Mouse (Mus musculus): ENCODE results near the gene Heatr5b.
A peak's percentile ranks its signal among the peaks of the same experiment; 100 is the strongest.
"Not testable (repeated sequence)": the region's sequence is repeated elsewhere in the genome, so short reads cannot be mapped to it uniquely, and the experiment has no call there.

The Heatr5b gene

GRCm38 (mm10) chr17:78834856-78835835, at the start of gene Heatr5b, which contains the start of gene Gpatch11:
TSS of gene Heatr5b (minus strand) at chr17:78835364.
TSS of gene Gpatch11 (plus strand) at chr17:78835567.
- peak; percentile 95 to 100 for DNase-seq (ENCODE audit: low spot score in 2 of 2)

DNA sequence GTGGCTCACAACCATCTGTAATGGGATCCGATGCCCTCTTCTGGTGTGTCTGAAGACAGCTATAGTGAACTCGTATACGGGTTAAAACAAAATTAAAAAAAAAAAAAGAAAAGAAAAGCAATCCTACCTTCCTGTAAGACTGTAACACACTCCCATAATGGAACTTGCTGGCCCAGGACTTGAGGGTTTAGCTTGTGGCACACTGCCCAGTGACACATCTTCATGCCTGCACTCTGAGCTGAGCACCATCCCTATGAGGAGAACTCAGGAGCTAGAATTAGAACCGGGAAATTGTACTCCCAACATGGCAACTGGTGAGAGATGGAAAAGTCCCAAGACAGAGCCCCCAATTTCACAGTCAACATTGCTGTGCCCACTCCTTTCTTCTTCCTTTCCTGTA, 48.1 kb upstream of the Heatr5b start:
- no peak for DNase-seq (ENCODE audit: low spot score in 2 of 2)

DNA sequence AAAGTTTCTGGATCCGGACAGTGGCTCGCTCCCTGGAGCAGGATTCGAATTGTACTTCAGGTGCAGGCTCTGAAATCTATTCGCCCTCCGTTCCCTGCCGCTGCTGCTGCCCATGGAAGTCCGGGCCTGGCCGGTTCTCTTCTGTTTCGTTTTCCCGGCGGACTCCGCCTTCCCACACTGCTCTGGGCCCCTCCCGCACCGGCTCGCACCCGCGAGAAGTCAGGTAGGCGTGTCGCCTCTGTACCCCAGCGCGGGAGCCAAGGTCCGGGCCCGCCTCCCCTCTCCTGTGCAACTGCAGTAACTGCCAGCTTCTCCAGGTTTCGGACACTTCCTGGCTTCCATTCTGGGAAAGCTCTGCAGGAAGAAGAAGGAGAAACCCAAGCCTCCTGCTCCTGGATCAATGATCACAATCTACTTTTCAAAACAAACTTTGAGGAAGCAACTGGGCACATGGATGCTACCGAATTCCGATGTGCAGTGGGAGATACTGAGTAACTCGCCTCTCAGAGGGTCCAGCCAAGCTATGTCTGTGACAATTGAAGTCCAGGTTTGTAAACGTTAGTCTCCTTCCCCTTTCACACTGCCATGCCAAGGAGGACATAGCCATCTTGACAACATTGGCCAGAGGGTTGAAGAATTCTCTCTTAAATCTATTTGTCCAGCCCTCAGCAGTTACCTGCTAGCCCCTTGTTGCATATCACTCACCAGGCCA, 47.4 kb upstream of the Heatr5b start, which contains the start of gene Eif2ak2:
Gene Eif2ak2, minus strand, starts transcription at position 173 of the 712 bp plus-strand sequence.
- peak; percentile 74 to 86 for DNase-seq (ENCODE audit: low spot score in 2 of 2)

- peak; percentile 12 to 28 for DNase-seq (ENCODE audit: low spot score in 2 of 2)
These were observed 46.7 kb upstream of the Heatr5b start for GRCm38 (mm10) chr17:78881878-78882304.

DNA sequence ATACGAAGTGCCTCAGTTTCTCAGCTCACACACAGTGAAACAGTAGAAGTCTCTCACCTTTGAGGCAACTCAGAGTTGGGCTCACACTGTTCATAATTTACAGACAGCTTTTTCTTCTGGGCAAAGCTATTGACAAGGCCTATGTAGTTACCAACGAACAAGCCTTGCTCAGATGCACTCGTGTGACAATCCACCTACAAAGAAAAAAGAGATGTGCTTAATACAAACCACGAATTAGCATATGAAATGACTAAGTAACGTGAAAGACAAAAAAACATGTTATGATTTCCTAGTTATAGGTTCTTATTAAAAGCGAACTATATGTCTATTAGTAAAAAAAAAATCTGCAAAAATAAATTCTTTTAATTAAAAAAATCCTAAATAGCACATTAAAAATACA, 38.7 kb upstream of the Heatr5b start:
- no peak for DNase-seq (ENCODE audit: low spot score in 2 of 2)

- no peak for DNase-seq (ENCODE audit: low spot score in 2 of 2)
These were observed 21.1 kb upstream of the Heatr5b start for GRCm38 (mm10) chr17:78856243-78856642.

- DNase-seq (ENCODE audit: low spot score in 2 of 2), result no peak
These were observed 7.2 kb upstream of the Heatr5b start for GRCm38 (mm10) chr17:78842271-78842928.

GRCm38 (mm10) chr17:78836056-78836455, 892 bp upstream of the Heatr5b start:
- no peak for DNase-seq (ENCODE audit: low spot score in 2 of 2)

DNA sequence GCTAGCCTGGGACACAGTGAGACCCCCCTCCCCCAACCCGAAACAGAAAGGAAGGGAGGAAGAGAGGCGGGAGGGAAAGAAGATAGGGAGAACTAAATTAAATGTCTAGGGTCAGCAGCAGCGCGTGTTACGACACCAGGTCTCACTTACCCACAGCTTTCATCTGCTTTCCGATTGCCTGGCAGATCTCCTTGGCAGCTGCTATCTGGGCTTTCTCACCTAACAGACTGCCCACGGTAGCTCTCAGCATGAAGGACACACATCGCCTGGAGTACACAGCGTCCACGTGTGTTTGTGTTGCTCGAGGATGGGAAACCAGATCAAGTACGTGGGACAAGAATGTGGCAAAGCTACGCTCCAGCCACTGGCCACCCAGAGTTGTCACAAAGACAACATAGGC, 10.8 kb downstream of the Heatr5b start:
- DNase-seq (ENCODE audit: low spot score in 2 of 2), result no peak

DNA sequence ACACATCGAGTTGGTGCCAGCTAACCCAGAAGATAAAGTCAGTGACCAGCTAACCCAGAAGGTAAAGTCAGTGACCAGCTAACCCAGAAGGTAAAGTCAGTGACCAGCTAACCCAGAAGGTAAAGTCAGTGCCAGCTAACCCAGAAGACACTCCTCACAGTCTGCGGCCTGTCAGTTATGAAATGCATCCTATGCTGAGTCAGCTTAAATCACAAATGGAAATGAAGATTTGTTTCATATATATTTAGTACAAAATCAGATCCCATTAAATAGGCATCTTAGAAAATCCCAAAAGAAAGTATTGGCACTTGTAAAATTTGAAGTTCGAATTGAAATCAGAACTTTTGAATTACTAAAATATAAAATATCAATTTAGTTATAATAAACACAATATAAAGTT, 25.6 kb downstream of the Heatr5b start:
- DNase-seq (ENCODE audit: low spot score in 2 of 2), result no peak

- no peak for DNase-seq (ENCODE audit: low spot score in 2 of 2)
These were observed 26.1 kb downstream of the Heatr5b start for GRCm38 (mm10) chr17:78809019-78809418.

DNA sequence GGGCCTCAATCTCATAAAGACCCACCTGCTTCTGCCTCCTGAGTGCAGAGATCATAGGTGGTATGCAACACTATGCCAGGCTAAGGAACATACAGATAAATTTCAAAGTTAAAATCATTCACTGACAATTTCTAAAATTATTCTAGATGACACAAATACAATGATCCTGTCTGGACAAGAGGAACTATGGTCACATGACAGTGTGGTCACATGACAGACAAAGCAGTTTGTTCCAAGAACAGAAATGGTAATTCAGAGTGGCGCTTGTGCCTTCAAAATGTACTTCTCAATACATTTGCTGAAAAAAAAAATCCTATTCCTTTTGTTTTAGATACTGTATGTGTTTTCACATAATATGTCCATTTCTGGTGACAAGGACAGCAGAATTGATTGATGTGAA, 37.9 kb downstream of the Heatr5b start:
- no peak for DNase-seq (ENCODE audit: low spot score in 2 of 2)

DNA sequence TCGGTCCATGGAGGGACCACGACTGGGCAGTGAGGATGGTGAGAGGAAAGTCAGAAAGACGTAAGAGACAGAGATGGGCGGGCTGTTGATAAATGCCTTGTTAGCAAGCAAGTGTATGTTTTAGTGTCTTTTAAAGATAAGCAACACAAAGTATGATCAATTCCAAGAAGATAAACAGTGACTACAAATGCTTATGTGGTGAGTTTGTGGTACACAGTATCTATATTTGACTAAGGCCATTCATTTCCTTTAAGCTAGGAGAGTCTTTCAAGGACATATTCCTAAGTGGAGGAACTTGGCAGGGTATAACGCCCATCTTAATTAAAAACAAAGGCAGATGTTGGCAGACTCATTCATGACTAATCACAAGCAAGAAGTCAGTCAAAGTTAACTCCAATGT, 40.8 kb downstream of the Heatr5b start:
- DNase-seq (ENCODE audit: low spot score in 2 of 2), result no peak

DNA sequence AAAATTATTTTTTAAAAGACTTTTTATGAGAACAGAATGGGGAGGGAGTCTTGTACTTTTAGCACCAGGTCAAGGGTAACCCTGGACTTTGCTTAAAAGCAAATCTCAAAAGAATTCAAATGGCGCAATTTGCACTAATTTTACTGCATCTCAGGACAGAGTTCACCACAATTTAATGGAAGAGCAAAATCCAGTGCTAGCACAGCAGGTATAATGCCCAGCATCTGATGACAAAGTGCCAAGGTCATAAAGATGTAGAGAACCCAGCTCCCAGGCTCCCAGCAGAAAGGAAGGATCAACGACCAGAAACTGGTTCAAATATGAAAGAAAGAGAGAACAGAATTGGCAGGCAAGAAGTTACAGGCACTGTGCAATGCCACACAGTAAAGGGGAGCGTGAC, 43.0 kb downstream of the Heatr5b start:
- no peak for DNase-seq (ENCODE audit: low spot score in 2 of 2)

- no peak for DNase-seq (ENCODE audit: low spot score in 2 of 2)
These were observed 43.5 kb downstream of the Heatr5b start for GRCm38 (mm10) chr17:78791690-78792070.

DNA sequence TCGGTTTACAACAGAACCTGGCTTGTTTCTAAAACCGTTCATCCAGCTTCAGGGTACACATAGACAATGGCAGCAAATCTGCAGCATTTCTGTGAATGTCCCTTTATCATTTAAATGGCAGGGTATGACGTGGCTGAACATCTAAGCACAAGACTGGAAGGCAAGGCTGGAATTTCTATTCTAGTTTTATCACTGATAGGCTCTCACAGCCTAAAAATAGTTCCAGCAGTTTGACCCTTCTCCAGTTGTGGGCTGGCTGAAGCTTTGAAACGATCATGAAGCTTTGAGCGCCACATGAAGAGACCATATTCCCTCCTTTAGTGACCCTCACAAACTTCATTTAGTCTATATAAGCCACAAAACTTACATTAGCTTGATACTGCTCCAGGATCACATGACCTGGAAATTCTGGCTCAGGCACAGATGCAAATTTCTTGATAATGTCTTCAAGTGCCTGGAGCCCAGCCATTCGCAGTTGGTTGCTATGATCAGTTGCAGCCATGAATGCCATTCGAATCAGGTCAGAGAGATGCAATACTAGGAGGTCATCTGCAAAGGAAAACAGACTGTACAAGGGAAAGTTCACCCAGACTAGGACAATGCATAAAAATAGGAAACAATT, 44.0 kb downstream of the Heatr5b start:
- DNase-seq (ENCODE audit: low spot score in 2 of 2), result no peak

DNA sequence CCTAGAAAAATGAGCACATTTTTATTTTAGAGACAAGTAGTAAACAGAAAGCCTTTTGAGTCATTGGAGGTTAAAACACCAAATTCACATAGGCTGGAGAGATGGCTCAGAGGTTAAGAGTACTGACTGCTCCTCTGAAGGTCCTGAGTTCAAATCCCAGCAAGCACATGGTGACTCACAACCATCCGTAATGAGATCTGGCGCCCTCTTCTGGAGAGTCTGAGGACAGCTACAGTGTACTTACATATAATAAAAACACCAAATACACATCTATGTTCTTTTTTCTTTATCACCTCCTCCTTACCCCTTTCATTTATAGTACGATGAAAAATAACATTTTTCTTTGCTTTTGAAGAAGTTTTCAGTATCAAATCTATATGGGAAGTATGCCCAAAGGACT, 46.9 kb downstream of the Heatr5b start:
- DNase-seq (ENCODE audit: low spot score in 2 of 2), result not testable (repeated sequence)

DNA sequence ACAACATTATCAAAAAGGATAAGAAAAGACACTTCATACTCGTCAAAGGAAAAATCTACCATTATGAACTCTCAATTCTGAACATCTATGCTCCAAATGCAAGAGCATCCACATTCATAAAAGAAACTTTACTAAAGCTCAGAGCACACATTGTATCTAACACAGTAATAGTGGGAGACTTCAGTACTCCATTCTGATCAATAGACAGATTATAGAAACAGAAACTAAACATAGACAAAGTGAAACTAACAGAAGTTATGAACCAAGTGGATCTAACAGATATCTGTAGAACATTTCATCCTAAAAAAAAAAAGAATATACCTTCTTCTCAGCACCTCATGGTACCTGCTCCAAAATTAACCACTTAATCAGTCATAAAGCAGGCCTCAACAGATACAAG, 56.4 kb downstream of the Heatr5b start:
- DNase-seq (ENCODE audit: low spot score in 2 of 2), result no peak

GRCm38 (mm10) chr17:78772317-78772716, 62.8 kb downstream of the Heatr5b start:
- no peak for DNase-seq (ENCODE audit: low spot score in 2 of 2)

DNA sequence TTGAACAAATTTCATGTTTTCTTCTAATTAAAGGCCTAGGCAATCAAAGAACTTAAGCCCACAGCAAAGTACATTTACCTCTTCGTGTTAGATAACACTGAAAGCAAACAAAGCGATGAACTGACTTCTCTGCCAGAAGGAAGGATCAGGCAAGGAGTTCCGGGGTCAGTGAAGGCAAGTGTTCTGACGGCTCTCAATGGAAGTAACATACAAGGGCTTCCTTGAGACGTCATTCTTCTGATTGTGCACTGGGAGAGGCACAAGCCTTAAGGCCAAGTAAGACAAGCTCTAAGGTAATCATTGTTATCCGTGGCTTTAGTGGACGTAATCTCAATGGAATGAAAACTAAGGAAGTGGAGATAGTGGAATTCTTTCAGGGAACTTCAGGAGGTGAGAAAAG, 64.2 kb downstream of the Heatr5b start:
- DNase-seq (ENCODE audit: low spot score in 2 of 2), result no peak

DNA sequence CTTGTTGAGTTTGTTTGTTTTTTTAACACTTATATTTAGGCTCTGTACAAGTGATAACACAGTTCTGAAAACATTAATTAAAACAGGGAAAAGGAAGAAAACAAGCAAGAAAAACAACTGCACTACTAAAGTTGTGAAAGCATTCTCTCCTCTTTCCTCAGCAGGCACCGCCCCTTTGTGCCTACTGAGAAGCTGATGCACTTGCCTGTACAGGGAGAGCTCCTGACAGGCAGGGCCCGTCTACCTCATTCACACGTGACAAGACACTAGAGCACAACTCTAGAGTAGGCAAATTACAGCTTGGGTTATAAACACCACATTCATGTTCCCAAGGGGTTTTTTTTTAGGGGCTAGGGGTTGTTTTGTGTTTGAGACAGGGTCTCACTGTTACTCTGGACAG, 65.8 kb downstream of the Heatr5b start:
- no peak for DNase-seq (ENCODE audit: low spot score in 2 of 2)

GRCm38 (mm10) chr17:78768937-78769336, 66.2 kb downstream of the Heatr5b start:
- no peak for DNase-seq (ENCODE audit: low spot score in 2 of 2)

All from spleen, postnatal 10 days (tissue).